Mouse (Mus musculus): ENCODE data around the gene 2010300C02Rik.

- TF ChIP-seq CTCF (IDR thresholded peaks at IDR 0.05; ENCODE audit: extremely low read depth, insufficient read depth, low read length): no peak
- no peak for TF ChIP-seq POLR2A (IDR thresholded peaks at IDR 0.05; ENCODE audit: extremely low read depth, insufficient read depth, low read length)
Measured at GRCm38 (mm10) chr1:37643794-37644365, 76.0 kb downstream of the 2010300C02Rik start.
